Mouse (Mus musculus) spleen, postnatal 10 days (tissue): ENCODE measurements around the gene Cyp4f39.
A peak's percentile ranks its signal among the peaks of the same experiment; 100 is the strongest.
"Not testable (repeated sequence)": the region's sequence is repeated elsewhere in the genome, so short reads cannot be mapped to it uniquely, and the experiment has no call there.

ENCODE experiments used
- DNase-seq, 2 experiments: peaks; one replicate each; pipeline ENCODE4 v3.0.0; 2021 to 2022; ENCODE audit warnings: low spot score in 2 of 2

The Cyp4f39 gene

DNA sequence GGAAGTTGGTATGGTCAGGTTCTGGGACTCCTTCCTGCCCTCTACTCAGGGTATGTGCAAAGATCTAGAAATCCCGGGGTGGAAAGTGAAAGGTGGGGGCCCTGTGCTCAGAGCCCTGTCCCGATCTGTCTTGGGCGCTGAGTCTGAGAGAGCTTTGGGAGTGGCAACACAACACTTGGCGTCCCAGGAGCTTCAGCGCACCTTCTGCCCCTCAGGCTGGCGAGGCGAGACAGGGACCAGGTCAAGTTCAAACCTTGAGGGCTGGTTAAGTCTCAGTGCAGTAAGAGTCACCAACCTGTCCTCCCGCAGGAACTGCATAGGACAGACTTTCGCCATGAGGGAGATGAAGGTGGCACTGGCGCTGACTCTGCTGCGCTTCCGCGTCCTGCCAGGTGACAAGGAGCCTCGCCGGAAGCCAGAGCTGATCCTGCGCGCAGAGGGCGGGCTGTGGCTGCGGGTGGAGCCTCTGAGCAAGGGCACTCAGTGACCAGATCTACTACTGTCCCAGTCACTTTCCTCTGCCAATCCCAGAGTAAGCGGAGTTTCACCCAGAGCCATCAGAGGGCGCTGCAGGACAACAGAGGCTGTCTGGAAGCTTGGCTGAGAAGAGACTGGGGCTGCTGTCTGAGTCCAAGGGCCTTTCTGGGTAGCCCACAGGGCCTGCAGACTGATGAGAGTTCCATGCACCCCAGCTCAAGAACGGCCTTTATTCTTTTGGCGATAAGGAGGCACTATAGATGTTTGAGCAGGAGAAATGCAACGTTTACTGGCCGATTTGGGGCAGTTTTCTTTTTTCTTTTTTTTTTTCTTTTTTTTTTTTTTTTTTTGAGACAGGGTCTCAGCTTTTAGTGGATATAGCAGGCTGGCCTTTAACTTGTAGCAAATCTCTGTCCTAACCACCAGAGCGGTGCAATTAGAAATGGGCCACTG lies 76.2 kb downstream of the Cyp4f39 start:
- peak; percentile 73 to 89 for DNase-seq

DNA sequence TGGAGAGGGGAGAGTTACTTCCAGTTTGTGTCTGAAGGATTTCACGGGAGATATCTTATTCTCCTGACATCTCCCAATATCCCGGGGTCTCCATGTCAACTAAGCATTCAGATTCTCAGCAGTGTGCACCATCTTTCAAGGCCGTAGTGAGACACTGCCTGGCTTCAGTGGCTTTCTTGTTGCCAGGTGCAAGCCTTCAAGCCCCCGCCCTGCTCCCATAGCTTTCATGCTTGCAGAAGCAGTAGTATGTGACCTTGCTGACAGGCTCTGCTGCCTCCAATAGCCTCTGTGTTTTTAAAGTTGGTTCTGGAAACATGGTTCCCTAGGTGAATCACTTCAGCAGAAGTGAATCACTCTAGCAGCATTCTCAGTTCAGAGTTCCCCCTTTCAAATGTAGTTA lies 79.8 kb downstream of the Cyp4f39 start:
- not testable (repeated sequence) for DNase-seq

DNA sequence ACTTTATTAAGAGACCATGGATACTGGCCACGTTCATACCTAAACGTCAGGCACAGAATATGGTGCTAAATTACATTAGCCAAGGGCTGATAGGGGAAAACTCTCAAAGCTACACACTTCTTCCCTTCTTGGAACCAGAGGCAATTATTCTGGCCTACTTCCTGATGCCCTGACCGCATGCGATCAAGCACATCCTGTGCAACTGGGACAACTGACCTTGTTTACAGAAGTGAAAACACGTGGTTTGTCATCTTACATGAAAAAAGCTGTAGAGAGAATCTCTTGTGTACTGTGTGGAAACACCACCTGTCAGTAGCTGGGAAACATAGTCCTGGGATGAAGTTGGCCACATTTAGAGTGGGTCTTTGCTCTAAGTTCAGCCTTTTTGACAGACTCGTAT lies 81.5 kb downstream of the Cyp4f39 start:
- no peak for DNase-seq

DNA sequence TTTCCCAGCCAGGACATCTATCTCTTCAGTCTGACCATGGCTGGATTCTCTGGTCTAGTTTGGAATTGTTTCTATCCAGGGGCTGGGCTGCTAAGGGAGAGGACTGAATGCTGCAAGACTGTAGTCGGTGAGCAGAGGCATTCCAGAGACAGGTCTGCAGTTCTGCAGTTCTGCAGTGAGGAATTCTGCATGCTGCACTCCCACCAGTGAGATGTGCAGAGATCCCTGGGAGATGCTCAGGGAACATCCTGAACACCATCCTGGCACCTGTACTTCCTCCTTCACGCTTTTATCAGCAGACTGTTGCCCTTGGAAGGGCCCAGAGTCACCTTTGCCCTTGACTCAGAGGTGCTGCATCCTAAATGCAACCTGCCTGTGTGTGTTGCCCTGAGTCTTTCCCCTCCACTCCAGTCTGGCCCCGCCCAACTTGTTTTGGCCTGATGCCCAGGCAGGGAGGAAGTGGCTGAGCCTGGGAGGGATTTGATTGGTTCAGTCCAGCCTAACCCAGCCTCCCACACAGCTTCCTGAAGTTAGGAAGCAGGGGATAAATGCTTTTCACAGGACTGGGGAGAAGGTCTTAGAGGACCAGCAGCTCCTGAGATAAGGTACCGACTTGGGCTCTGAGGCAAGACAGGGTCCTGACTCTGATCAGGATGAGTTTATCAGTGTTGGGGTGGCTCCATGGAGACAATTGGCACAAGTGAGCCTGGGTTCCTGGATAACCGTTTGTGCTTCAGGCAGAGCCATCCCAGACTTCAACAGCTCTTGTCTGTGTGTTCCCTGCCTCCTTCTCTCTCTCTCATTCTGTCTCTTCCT lies 83.7 kb downstream of the Cyp4f39 start, which contains the start of gene Cyp4f16:
Gene Cyp4f16 (plus strand): TSS at position 508 of the 816 bp plus-strand sequence.
- peak; percentile 27 to 76 for DNase-seq

DNA sequence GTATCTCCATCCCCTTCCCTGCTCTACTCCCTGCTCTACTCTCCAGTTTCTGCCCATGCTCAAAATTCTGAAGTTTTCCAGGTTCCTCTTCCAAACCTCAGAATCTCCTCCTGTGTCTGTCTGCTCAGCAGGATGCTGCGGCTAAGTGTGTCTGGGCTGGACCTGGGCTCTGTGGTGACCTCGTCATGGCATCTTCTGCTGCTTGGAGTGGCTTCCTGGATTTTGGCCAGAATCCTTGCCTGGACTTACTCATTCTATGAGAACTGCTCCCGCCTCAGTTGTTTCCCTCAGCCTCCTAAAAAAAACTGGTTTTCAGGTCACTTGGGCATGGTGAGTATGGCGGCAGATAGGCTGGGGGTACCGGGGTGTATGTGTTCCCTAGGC lies 84.3 kb downstream of the Cyp4f39 start:
- DNase-seq = no peak
